Mouse (Mus musculus): ENCODE results near the gene Spef1. TPM values are rescaled to one million over a fixed set of nuclear protein-coding genes. Genes with fewer than 3 reads are reported as not detected.

The Spef1 gene
- total and polyA plus RNA-seq, 2 experiments from 2014 or later, result 7.8 to 17.3 TPM

- H3K9me3 ChIP-seq (ENCODE audit: low read length), result no peaks in the 10 kb centered on the region
- no peaks in the 10 kb centered on the region for H3K27me3 ChIP-seq (ENCODE audit: insufficient read depth, low read length)
- no peak for TF ChIP-seq CTCF (IDR thresholded peaks at IDR 0.05; ENCODE audit: low read depth)
- no peak overlapping the region for H3K9ac ChIP-seq (replicated peaks; ENCODE audit: low read length)
- WGBS, result 64% methylated on average over 3 of the region's 3 CpGs
- no peak overlapping the region for H3K4me2 ChIP-seq (ENCODE audit: low read depth, low read length)
- peaks cover 9% of the 10 kb centered on the region for H3K4me1 ChIP-seq (ENCODE audit: insufficient read depth, low read length)
- DNase-seq (ENCODE audit: low spot score) (no peak), ATAC-seq (no peak)
- H3K27ac ChIP-seq, result no peak overlapping the region
- no peak overlapping the region for H3K4me3 ChIP-seq (ENCODE audit: low read length)
- H3K36me3 ChIP-seq (ENCODE audit: insufficient read depth, low read length), result no peaks in the 10 kb centered on the region
Observed at GRCm38 (mm10) chr2:131124166-131124565, 62.9 kb downstream of the Spef1 start.

Other genes with a start within 250 kb of the Spef1 start
- 72.6 and 83.3 TPM in 2 replicates for gene Gfra4, start 144.2 kb downstream of the Spef1 start, total RNA-seq (2014; rRNA removed)
- gene Gfra4, start 144.2 kb downstream of the Spef1 start, polyA plus RNA-seq (2015; fragmentation: Nextera tagmentation; extraction: Ambion mirVana), result 52.0 and 57.1 TPM in 2 replicates
- gene Adam33, start 123.5 kb downstream of the Spef1 start, total RNA-seq (2014; rRNA removed), result 0.72 and 1.9 TPM in 2 replicates
- gene Adam33, start 123.5 kb downstream of the Spef1 start, polyA plus RNA-seq (2015; fragmentation: Nextera tagmentation; extraction: Ambion mirVana), result 1.5 and 1.8 TPM in 2 replicates
- 0.75 and 0.99 TPM in 2 replicates for gene Siglec1, start 100.5 kb downstream of the Spef1 start, total RNA-seq (2014; rRNA removed)
- gene Siglec1, start 100.5 kb downstream of the Spef1 start, polyA plus RNA-seq (2015; fragmentation: Nextera tagmentation; extraction: Ambion mirVana), result 0.19 and 0.28 TPM in 2 replicates
- 7.2 and 11.2 TPM in 2 replicates for gene Hspa12b, start 60.0 kb downstream of the Spef1 start, total RNA-seq (2014; rRNA removed)
- gene Hspa12b, start 60.0 kb downstream of the Spef1 start, polyA plus RNA-seq (2015; fragmentation: Nextera tagmentation; extraction: Ambion mirVana), result 3.3 and 3.7 TPM in 2 replicates
- gene Gm11037, start 53.8 kb downstream of the Spef1 start, total RNA-seq (2014; rRNA removed), result not detected in 2 replicates
- not detected in 2 replicates for gene Gm11037, start 53.8 kb downstream of the Spef1 start, polyA plus RNA-seq (2015; fragmentation: Nextera tagmentation; extraction: Ambion mirVana)
- 155 and 157 TPM in 2 replicates for gene 1700037H04Rik, start 27.2 kb downstream of the Spef1 start, total RNA-seq (2014; rRNA removed)
- 76.0 and 79.3 TPM in 2 replicates for gene 1700037H04Rik, start 27.2 kb downstream of the Spef1 start, polyA plus RNA-seq (2015; fragmentation: Nextera tagmentation; extraction: Ambion mirVana)
- 106 and 112 TPM in 2 replicates for gene Cenpb, start 7.2 kb downstream of the Spef1 start, total RNA-seq (2014; rRNA removed)
- gene Cenpb, start 7.2 kb downstream of the Spef1 start, polyA plus RNA-seq (2015; fragmentation: Nextera tagmentation; extraction: Ambion mirVana), result 12.8 and 14.4 TPM in 2 replicates
- gene Cdc25b, start 333 bp downstream of the Spef1 start, total RNA-seq (2014; rRNA removed), result 18.2 TPM in 2 replicates
- 22.2 and 24.0 TPM in 2 replicates for gene Cdc25b, start 333 bp downstream of the Spef1 start, polyA plus RNA-seq (2015; fragmentation: Nextera tagmentation; extraction: Ambion mirVana)
- 63.0 and 67.6 TPM in 2 replicates for gene Ap5s1, start 19.8 kb upstream of the Spef1 start, total RNA-seq (2014; rRNA removed)
- gene Ap5s1, start 19.8 kb upstream of the Spef1 start, polyA plus RNA-seq (2015; fragmentation: Nextera tagmentation; extraction: Ambion mirVana), result 37.1 and 37.5 TPM in 2 replicates
- gene Mavs, start 46.8 kb upstream of the Spef1 start, total RNA-seq (2014; rRNA removed), result 11.3 and 17.4 TPM in 2 replicates
- 6.1 and 6.7 TPM in 2 replicates for gene Mavs, start 46.8 kb upstream of the Spef1 start, polyA plus RNA-seq (2015; fragmentation: Nextera tagmentation; extraction: Ambion mirVana)
- 33.6 and 35.2 TPM in 2 replicates for gene Pank2, start 75.2 kb upstream of the Spef1 start, total RNA-seq (2014; rRNA removed)
- gene Pank2, start 75.2 kb upstream of the Spef1 start, polyA plus RNA-seq (2015; fragmentation: Nextera tagmentation; extraction: Ambion mirVana), result 24.9 and 26.5 TPM in 2 replicates
- gene Rnf24, start 165.6 kb upstream of the Spef1 start, total RNA-seq (2014; rRNA removed), result 15.5 and 21.8 TPM in 2 replicates
- 8.2 and 10.1 TPM in 2 replicates for gene Rnf24, start 165.6 kb upstream of the Spef1 start, polyA plus RNA-seq (2015; fragmentation: Nextera tagmentation; extraction: Ambion mirVana)